Mouse (Mus musculus) liver, embryonic 14.5 days (tissue): ENCODE results near the gene Nr5a2.

Experiments used
- CTCF ChIP-seq: IDR thresholded peaks from 2 replicates; pipeline ENCODE4 v1.5.1; 2016; ENCODE audit warnings: antibody characterized with exemption, low read depth, control low read depth
- EP300 ChIP-seq: IDR thresholded peaks from 2 replicates; pipeline ENCODE4 v1.6.1; 2016; ENCODE audit warnings: antibody characterized with exemption, low read depth

DNA sequence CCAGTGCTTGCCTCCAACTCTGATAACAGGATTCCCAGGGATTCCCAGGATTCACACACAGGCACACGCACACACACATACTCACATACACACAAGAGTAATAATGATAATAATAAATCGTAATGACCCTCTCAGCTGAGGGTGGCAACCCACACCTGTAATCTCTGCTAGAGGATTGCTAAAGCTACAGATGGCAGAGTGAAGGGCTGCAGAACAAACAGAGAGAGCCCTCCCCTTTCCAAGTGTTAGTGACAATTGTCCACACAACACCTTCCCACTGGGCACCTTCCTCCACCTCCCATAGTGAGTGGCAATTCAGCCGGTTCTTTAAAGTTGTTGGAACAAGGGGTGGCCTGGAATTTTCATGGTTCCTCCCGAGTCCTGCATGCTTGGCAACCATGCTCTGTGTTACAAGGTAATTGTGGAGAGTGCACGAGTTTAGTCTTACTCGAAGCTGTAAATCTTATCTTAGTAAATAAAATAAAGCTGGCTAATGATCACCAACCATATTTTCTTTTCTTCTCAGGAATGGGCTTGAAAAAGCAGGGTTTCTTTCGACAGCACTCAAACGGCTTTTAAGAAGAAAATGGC, 31.6 kb upstream of the Nr5a2 start:
- TF ChIP-seq CTCF (no peak), EP300 (no peak)
